Mouse (Mus musculus): Measurements from ENCODE around the gene Cpz.

DNA sequence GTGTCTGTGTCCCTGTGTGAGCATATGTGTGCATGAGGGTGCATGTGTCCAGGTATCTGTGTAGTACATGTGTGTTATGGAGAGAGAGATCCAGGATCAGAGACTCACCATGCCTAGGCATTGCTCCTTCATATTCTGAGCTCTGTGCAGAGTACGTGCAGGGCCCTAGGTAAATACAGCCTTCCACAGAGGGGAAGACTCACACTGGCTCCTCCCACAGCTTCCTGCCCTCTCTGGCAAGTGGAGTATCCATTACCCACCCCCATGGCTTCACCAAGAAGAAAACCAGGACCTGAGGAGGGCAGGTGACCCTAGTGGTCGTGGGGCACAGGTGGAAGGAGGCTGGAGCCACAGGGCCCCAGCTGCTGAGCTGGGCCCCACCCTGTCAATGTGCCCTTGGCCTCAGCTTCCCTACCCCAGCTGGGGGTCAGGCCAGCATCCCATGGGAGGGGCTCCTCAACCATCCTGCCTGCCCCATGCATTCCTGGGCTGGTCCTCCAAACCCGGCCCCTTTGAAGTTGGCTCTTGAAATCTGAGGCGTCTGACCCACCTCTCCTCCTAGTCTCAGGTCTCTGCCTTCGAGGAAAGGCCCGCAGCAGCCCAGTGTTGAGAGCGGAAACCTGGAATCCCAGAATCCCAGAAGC is 54.5 kb downstream of the Cpz start:
- TF ChIP-seq CTCF (IDR thresholded peaks at IDR 0.05) (no peak), EP300 (IDR thresholded peaks at IDR 0.05) (no peak)
